Mouse (Mus musculus) forebrain, embryonic 12.5 days (tissue): Measurements from ENCODE around the gene Nell1. TPM values are rescaled to one million over a fixed set of nuclear protein-coding genes. Genes with fewer than 3 reads are reported as not detected.

Source experiments
- ATAC-seq: fragments of 200-750 bp; cut with Nextera tagmentation; 2 replicates; pipeline ENCODE4 v1.8.0; 2017; ENCODE audit warnings: moderate TSS enrichment; ENCODE audit not compliant: low FRiP score
- H3K27ac ChIP-seq: fragments of 300-500 bp; sonication (generic); 2 replicates; pipeline ENCODE4 v1.5.1; 2016; ENCODE audit warnings: mild to moderate bottlenecking
- H3K27me3 ChIP-seq: fragments of 300-500 bp; sonication (generic); 2 replicates; pipeline ENCODE4 v1.6.1; 2016; ENCODE audit warnings: mild to moderate bottlenecking
- H3K36me3 ChIP-seq: fragments of 300-500 bp; sonication (generic); replicated peaks from 2 replicates; pipeline ENCODE4 v1.6.1; 2016; ENCODE audit warnings: mild to moderate bottlenecking
- H3K4me1 ChIP-seq: fragments of 300-500 bp; sonication (generic); 2 replicates; pipeline ENCODE4 v1.6.1; 2016
- H3K4me2 ChIP-seq: fragments of 300-500 bp; sonication (generic); 2 replicates; pipeline ENCODE4 v1.6.1; 2016; ENCODE audit warnings: mild to moderate bottlenecking, moderate library complexity
- H3K4me3 ChIP-seq: fragments of 300-500 bp; sonication (generic); replicated peaks from 2 replicates; pipeline ENCODE4 v1.5.1; 2016; ENCODE audit warnings: mild to moderate bottlenecking
- H3K9ac ChIP-seq: fragments of 300-500 bp; sonication (generic); 2 replicates; pipeline ENCODE4 v1.6.1; 2016; ENCODE audit warnings: mild to moderate bottlenecking
- H3K9me3 ChIP-seq: fragments of 300-500 bp; sonication (generic); 2 replicates; pipeline ENCODE4 v1.6.1; 2016
- whole genome bisulfite sequencing: fragments of 180-500 bp; shearing (Covaris S2); methylation state at CpG from one replicate; pipeline ENCODE4 v1.1.7; 2016; 5-methylcytosine and 5-hydroxymethylcytosine counted together
- polyA plus RNA-seq: library from polyadenylated mRNA; unstranded; fragments of >200 nt; fragmentation: Nextera tagmentation; extraction: Ambion mirVana; gene quantifications from 2 replicates; pipeline ENCODE4 v1.2.1, GENCODE M21; 2016

Nell1 gene
- polyA plus RNA-seq, 1 experiment from 2014 or later: 2.1 TPM

DNA sequence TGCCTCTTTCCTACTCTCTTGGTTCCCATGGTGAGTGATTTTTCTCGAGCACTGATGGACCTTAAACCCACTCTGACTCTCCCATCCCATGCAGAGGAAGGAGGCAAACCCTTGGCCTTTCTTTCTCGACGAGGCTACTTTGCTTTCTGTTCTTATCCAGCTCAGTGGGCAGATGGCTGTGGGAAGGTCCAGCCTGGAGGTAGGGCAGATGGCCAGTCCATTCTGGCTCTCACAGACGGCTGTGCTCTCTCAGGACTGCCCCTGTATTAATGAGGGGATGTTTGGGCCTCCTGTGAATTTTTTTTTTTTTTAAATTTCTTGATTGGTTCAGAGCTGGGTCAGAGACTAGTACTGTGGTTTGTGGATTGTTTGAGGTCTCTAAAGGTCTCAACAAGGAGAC is 5.1 kb upstream of the Nell1 start:
- Histone ChIP-seq H3K9ac (no peak overlapping the region), H3K36me3 (no peaks in the 10 kb centered on the region), H3K27ac (no peak overlapping the region), H3K4me2 (no peak overlapping the region), H3K4me3 (no peak overlapping the region), H3K27me3 (peaks cover 33% of the 10 kb centered on the region), H3K9me3 (no peaks in the 10 kb centered on the region), H3K4me1 (peaks cover 3% of the 10 kb centered on the region)
- ATAC-seq: no peak
- WGBS: 37% methylated on average over 4 of the region's 4 CpGs

DNA sequence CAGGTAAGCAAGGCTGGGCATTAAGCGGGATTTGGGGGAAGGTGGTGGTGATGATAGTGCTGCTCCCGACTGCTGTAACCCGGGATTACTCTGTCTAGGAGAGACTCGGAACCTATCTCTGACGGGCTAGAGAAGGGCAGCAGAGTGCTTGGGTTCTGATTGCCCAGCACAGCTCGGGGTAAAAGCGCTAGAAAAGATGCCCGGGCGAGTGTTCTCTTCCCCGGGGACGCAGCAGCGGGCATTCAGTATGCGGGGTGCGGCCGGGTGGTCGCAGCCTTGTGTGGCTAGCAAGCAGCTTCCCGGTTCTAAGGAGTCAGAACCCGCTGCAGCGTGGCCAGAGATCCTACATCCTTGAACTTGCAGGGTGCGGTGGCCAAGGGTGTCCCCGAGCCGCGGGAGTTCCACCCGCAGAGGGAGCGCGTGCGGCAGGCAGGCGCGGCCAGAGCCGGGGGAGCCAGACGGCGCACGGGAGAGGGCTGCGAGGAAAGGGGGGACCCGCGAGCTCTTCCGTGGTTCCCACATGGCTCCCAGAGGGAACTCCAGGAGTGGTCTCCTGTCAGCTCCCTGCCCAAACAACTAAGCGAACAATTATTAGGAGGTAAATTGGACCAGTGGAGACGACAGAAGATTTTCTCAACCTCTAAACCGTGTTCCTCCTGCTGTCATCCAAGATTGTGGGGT is 917 bp downstream of the Nell1 start:
- WGBS: 0% methylated on average over 35 of the region's 40 CpGs
- Histone ChIP-seq H3K27me3 (peaks cover 94% of the 10 kb centered on the region), H3K4me2 (peak overlapping the region; percentile 99), H3K9me3 (no peaks in the 10 kb centered on the region), H3K4me3 (peak overlapping the region; percentile 57), H3K27ac (no peak overlapping the region), H3K36me3 (no peaks in the 10 kb centered on the region), H3K4me1 (peaks cover 18% of the 10 kb centered on the region), H3K9ac (peak overlapping the region; percentile 61)
- ATAC-seq: peak; percentile 54

GRCm38 (mm10) chr7:49981511-49982227 is 7.0 kb downstream of the Nell1 start:
- no peak overlapping the region for H3K27ac ChIP-seq
- peaks cover 78% of the 10 kb centered on the region for H3K27me3 ChIP-seq
- peaks cover 19% of the 10 kb centered on the region for H3K4me1 ChIP-seq
- peak; percentile 76 for ATAC-seq
- H3K9ac ChIP-seq: no peak overlapping the region
- no peaks in the 10 kb centered on the region for H3K9me3 ChIP-seq
- H3K36me3 ChIP-seq: no peaks in the 10 kb centered on the region
- no peak overlapping the region for H3K4me2 ChIP-seq
- WGBS: 4% methylated on average over 9 of the region's 9 CpGs
- H3K4me3 ChIP-seq: no peak overlapping the region

DNA sequence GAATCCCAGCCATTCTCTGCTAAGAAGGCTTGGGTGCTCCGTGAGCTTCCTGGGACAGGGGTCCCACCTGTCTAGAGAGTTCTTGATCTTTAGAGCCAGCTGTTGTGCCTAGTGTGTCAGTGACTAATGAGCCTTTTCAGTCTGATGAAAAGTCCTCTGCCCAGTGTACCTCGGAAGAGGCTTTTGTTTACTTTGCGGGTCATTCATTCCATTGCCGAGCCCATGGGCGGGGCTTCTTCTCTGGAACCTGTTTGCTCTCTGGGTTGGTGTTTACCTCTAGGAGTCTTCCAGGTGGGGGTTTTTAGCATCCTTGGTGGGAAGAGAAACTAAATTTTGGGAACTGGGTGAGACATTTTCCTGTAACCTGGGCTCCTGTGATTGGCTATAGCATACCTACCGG is 10.0 kb downstream of the Nell1 start:
- Histone ChIP-seq H3K4me1 (peaks cover 19% of the 10 kb centered on the region), H3K4me2 (no peak overlapping the region), H3K9ac (no peak overlapping the region), H3K9me3 (no peaks in the 10 kb centered on the region), H3K36me3 (no peaks in the 10 kb centered on the region), H3K27me3 (peaks cover 48% of the 10 kb centered on the region), H3K27ac (no peak overlapping the region), H3K4me3 (no peak overlapping the region)
- ATAC-seq: no peak
- WGBS: 15% methylated on average over 6 of the region's 6 CpGs

DNA sequence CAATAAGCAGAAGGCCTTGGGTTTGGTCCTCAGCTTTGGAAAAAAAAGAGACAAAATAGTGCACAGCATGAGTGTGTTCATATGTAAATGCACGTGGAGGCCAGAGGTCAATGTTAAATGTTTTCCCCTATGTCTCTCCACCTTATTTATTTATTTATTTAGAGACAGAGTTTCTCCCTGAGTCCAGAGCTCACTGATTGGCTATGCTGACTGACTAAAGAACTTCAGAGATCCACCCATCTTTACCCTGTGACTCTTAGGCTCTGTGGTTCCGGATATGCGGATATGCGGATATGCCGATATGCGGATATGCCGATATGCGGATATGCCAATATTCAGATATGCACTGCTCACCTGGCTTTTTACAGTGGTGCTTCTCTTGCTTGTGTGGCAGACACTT is 11.3 kb downstream of the Nell1 start:
- WGBS: 92% methylated on average over 8 of the region's 8 CpGs
- no peak overlapping the region for H3K9ac ChIP-seq
- H3K27me3 ChIP-seq: peaks cover 35% of the 10 kb centered on the region
- H3K4me1 ChIP-seq: peaks cover 19% of the 10 kb centered on the region
- no peak for ATAC-seq
- no peak overlapping the region for H3K27ac ChIP-seq
- no peak overlapping the region for H3K4me3 ChIP-seq
- H3K9me3 ChIP-seq: no peaks in the 10 kb centered on the region
- H3K4me2 ChIP-seq: no peak overlapping the region
- H3K36me3 ChIP-seq: no peaks in the 10 kb centered on the region

DNA sequence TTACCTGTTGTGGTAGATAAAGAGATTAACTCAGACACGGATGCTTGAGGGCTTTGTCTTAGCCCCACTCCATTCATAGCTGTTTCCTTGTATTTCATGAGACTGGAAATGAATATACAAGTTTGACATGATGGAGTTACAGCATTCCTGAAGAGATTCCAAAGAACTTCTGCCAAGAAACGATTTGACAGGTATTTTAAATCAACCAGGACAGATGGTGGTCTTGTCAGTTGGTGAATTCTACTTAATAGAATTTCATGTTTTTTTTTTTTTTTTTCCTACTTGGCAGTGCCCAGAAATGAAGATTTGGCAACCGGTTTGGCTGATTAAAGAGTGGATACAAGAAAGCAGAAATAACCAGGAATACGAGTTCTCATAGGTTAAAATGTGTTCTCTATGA is 24.7 kb downstream of the Nell1 start:
- Histone ChIP-seq H3K27me3 (no peaks in the 10 kb centered on the region), H3K9ac (no peak overlapping the region), H3K4me3 (no peak overlapping the region), H3K36me3 (no peaks in the 10 kb centered on the region), H3K27ac (no peak overlapping the region), H3K4me2 (no peak overlapping the region), H3K4me1 (no peaks in the 10 kb centered on the region), H3K9me3 (no peaks in the 10 kb centered on the region)
- WGBS: 84% methylated on average over 4 of the region's 4 CpGs
- no peak for ATAC-seq

- H3K4me1 ChIP-seq: no peaks in the 10 kb centered on the region
- H3K4me2 ChIP-seq: no peak overlapping the region
- H3K4me3 ChIP-seq: no peak overlapping the region
- no peaks in the 10 kb centered on the region for H3K36me3 ChIP-seq
- H3K27me3 ChIP-seq: no peaks in the 10 kb centered on the region
- 82% methylated on average over 2 of the region's 2 CpGs for WGBS
- no peak for ATAC-seq
- H3K9ac ChIP-seq: no peak overlapping the region
- no peak overlapping the region for H3K27ac ChIP-seq
- no peaks in the 10 kb centered on the region for H3K9me3 ChIP-seq
Observed at GRCm38 (mm10) chr7:50005268-50005667, 30.6 kb downstream of the Nell1 start.

GRCm38 (mm10) chr7:50035187-50036153 is 60.8 kb downstream of the Nell1 start:
- H3K36me3 ChIP-seq: no peaks in the 10 kb centered on the region
- H3K4me1 ChIP-seq: no peaks in the 10 kb centered on the region
- no peak overlapping the region for H3K4me2 ChIP-seq
- no peaks in the 10 kb centered on the region for H3K27me3 ChIP-seq
- H3K27ac ChIP-seq: no peak overlapping the region
- no peak overlapping the region for H3K4me3 ChIP-seq
- ATAC-seq: no peak
- no peaks in the 10 kb centered on the region for H3K9me3 ChIP-seq
- WGBS: 80% methylated on average over 13 of the region's 13 CpGs
- no peak overlapping the region for H3K9ac ChIP-seq

DNA sequence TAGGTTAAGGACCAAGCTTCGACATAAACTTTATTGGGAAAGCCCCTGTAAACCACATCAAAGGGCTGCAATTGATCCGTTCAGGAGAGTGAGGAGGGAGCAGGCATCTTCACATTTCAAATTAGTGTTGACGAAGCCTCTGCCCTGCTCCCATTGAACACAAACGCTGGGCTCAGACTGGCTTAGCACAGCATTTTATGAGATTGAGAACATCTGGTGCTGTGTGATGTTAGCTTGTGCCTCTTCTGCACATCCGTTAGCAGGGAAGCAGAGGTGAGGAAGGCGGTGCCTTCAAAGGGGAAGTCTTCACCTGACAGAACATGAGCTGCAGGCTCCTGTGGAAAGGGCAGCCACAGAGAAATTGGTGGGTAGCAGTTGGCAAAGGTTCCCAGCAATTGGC is 66.4 kb downstream of the Nell1 start:
- Histone ChIP-seq H3K27ac (no peak overlapping the region), H3K36me3 (no peaks in the 10 kb centered on the region), H3K9me3 (no peaks in the 10 kb centered on the region), H3K4me3 (no peak overlapping the region), H3K4me1 (no peaks in the 10 kb centered on the region), H3K27me3 (no peaks in the 10 kb centered on the region), H3K9ac (no peak overlapping the region), H3K4me2 (no peak overlapping the region)
- 73% methylated on average over 6 of the region's 6 CpGs for WGBS
- ATAC-seq: no peak

- ATAC-seq: no peak
- H3K36me3 ChIP-seq: no peaks in the 10 kb centered on the region
- WGBS: 86% methylated on average over 4 of the region's 4 CpGs
Observed at GRCm38 (mm10) chr7:50050144-50050543, 75.5 kb downstream of the Nell1 start.

GRCm38 (mm10) chr7:50053704-50054103 is 79.0 kb downstream of the Nell1 start:
- Histone ChIP-seq H3K4me1 (no peaks in the 10 kb centered on the region), H3K27ac (no peak overlapping the region), H3K27me3 (no peaks in the 10 kb centered on the region), H3K9me3 (no peaks in the 10 kb centered on the region), H3K4me2 (no peak overlapping the region), H3K4me3 (no peak overlapping the region), H3K9ac (no peak overlapping the region), H3K36me3 (no peaks in the 10 kb centered on the region)
- 89% methylated on average over 2 of the region's 2 CpGs for WGBS
- no peak for ATAC-seq

More at GRCm38 (mm10) chr7:50050144-50050543, 75.5 kb downstream of the Nell1 start:
- no peaks in the 10 kb centered on the region for H3K4me1 ChIP-seq
- no peaks in the 10 kb centered on the region for H3K9me3 ChIP-seq
- no peak overlapping the region for H3K9ac ChIP-seq
- H3K27me3 ChIP-seq: no peaks in the 10 kb centered on the region
- H3K27ac ChIP-seq: no peak overlapping the region
- no peak overlapping the region for H3K4me3 ChIP-seq
- H3K4me2 ChIP-seq: no peak overlapping the region

- Histone ChIP-seq H3K27ac (no peak overlapping the region), H3K36me3 (no peaks in the 10 kb centered on the region), H3K27me3 (no peaks in the 10 kb centered on the region), H3K4me1 (no peaks in the 10 kb centered on the region), H3K4me3 (no peak overlapping the region), H3K4me2 (no peak overlapping the region), H3K9ac (no peak overlapping the region), H3K9me3 (no peaks in the 10 kb centered on the region)
- WGBS: 83% methylated on average over 5 of the region's 5 CpGs
- ATAC-seq: no peak
Observed at GRCm38 (mm10) chr7:50094461-50094860, 119.8 kb downstream of the Nell1 start.
